Mouse (Mus musculus): Measurements from ENCODE around the gene Slc25a25. TPM values are rescaled to one million over a fixed set of nuclear protein-coding genes. Genes with fewer than 3 reads are reported as not detected.

Gene Slc25a25
- polyA plus RNA-seq, 1 experiment from 2014 or later = 55.0 TPM

DNA sequence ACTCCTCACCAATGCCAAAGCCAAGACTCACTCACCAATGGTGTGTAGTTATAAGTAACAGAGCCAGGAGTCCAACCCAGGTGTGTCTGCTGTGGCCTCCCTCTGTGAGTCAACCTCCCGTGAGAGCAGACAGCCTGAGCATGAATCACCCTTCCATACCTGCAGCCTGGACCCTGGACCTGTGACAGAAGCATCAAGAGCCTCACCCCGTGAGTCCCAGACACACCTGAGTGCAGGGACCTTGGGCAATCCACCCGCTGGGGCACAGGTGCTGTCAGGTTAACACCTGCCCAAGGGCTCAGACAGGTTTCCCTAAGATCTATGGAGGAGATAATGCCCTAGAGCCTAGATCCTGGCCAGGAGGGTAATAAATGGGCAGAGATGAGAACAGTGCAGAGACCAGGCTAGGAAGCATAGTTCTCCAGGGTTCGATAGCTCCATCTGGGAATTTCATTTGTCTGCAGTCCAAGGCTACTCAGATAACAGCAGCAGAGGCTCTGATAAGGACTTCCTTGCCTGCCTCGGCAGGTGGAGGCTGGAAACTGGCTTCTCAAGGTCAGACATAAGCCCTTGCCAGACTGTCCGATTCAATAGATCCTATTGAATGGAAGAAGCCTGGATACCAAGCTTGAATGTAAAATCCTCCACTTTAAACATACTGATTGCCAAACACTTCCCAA, 19.9 kb upstream of the Slc25a25 start:
- Histone ChIP-seq H3K4me2 (ENCODE audit: low read length) (no peak overlapping the region), H3K4me1 (ENCODE audit: control insufficient read depth, insufficient read depth, low read depth, low read length) (no peaks in the 10 kb centered on the region), H3K9me3 (ENCODE audit: control insufficient read depth, low read length) (no peaks in the 10 kb centered on the region), H3K27ac (ENCODE audit: low read depth, low read length) (no peak overlapping the region), H3K9ac (ENCODE audit: low read depth, low read length) (no peak overlapping the region), H3K27me3 (replicated peaks; ENCODE audit: control insufficient read depth, insufficient read depth, low read length) (no peaks in the 10 kb centered on the region), H3K4me3 (ENCODE audit: low read length) (no peak overlapping the region), H3K36me3 (ENCODE audit: control insufficient read depth, insufficient read depth, low read length) (no peaks in the 10 kb centered on the region)
- 88% methylated on average over 6 of the region's 6 CpGs for WGBS
- no peak for ATAC-seq

DNA sequence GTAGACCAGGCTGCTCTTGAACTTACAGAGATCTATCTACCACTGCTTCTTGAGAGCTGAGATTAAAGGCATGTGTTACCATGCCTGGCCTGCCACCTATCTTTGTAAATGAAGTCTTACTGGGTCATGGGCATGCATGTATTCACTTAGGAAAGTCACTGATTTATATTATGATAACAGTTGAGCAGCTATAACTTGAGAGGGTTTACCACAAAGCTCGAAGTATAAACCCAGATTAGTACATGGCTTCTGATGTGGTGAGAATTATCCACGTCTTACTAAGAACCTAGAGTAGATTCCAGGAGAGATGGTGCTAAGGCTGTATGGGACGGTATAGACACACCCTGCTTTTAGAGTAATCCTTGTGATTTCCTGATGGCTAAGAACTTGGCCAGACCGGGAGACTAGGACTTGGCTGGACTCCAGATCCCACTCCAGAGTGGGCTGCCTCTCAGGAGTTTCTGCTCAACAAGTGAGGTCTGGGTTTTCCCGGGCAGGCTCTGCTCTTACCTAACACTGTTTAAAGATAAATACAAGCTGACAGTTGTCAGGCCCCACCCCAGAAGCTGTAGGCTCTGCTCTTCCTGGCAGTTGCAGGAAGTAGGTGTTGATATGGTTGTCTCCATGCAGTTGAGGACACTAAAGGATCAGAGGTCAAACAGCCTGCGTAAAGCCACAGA, 13.1 kb upstream of the Slc25a25 start:
- no peak overlapping the region for H3K27ac ChIP-seq (ENCODE audit: low read depth, low read length)
- H3K27me3 ChIP-seq (replicated peaks; ENCODE audit: control insufficient read depth, insufficient read depth, low read length) = no peaks in the 10 kb centered on the region
- H3K36me3 ChIP-seq (ENCODE audit: control insufficient read depth, insufficient read depth, low read length) = no peaks in the 10 kb centered on the region
- H3K9ac ChIP-seq (ENCODE audit: low read depth, low read length) = no peak overlapping the region
- H3K4me1 ChIP-seq (ENCODE audit: control insufficient read depth, insufficient read depth, low read depth, low read length) = no peaks in the 10 kb centered on the region
- WGBS = 71% methylated on average over 6 of the region's 6 CpGs
- no peak overlapping the region for H3K4me2 ChIP-seq (ENCODE audit: low read length)
- H3K4me3 ChIP-seq (ENCODE audit: low read length) = no peak overlapping the region
- ATAC-seq = no peak
- no peaks in the 10 kb centered on the region for H3K9me3 ChIP-seq (ENCODE audit: control insufficient read depth, low read length)

DNA sequence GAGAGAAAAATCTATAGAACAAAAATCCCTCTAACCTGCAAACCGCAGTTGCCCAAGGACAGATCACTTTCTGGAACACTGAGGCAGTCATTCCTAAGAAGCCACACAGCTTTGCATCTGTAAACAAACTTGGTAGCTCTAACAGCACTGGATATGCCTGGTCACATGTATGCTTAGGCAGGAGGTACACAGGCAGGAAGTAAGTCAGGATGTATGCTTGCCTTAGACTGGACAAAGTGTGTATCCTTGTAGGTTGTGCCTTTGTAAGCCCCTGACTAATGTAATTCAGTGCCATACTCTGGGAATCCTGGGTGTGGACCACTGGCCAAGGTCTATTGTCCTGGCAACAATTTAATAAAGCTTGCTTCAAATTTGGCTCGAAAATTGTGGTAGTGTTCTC, 12.5 kb upstream of the Slc25a25 start:
- no peaks in the 10 kb centered on the region for H3K36me3 ChIP-seq (ENCODE audit: control insufficient read depth, insufficient read depth, low read length)
- H3K27ac ChIP-seq (ENCODE audit: low read depth, low read length) = no peak overlapping the region
- no peak overlapping the region for H3K9ac ChIP-seq (ENCODE audit: low read depth, low read length)
- WGBS = 73% methylated on average over 2 of the region's 2 CpGs
- H3K9me3 ChIP-seq (ENCODE audit: control insufficient read depth, low read length) = no peaks in the 10 kb centered on the region
- no peaks in the 10 kb centered on the region for H3K4me1 ChIP-seq (ENCODE audit: control insufficient read depth, insufficient read depth, low read depth, low read length)
- H3K27me3 ChIP-seq (replicated peaks; ENCODE audit: control insufficient read depth, insufficient read depth, low read length) = no peaks in the 10 kb centered on the region
- ATAC-seq = no peak
- H3K4me2 ChIP-seq (ENCODE audit: low read length) = no peak overlapping the region
- H3K4me3 ChIP-seq (ENCODE audit: low read length) = no peak overlapping the region

DNA sequence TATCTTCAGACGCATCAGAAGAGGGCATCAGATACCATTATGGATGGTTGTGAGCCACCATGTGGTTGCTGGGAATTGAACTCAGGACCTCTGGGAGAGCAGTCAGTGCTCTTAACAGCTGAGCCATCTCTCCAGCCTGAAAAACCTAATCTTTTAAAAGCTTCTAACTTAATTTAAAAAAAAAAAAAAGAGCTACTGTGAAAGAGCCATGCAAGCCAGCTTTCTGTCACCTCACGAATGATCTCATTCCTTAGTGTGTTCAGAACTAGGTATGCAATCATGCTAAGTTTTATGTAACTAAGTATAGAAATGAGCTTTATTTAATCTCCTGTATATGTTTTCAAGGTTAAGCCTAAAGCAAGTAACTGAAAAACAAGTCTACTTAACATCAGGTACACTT, 8.4 kb upstream of the Slc25a25 start:
- ATAC-seq = no peak
- Histone ChIP-seq H3K4me3 (ENCODE audit: low read length) (no peak overlapping the region), H3K27ac (ENCODE audit: low read depth, low read length) (no peak overlapping the region), H3K27me3 (replicated peaks; ENCODE audit: control insufficient read depth, insufficient read depth, low read length) (no peaks in the 10 kb centered on the region), H3K36me3 (ENCODE audit: control insufficient read depth, insufficient read depth, low read length) (no peaks in the 10 kb centered on the region), H3K9ac (ENCODE audit: low read depth, low read length) (no peak overlapping the region), H3K9me3 (ENCODE audit: control insufficient read depth, low read length) (no peaks in the 10 kb centered on the region), H3K4me1 (ENCODE audit: control insufficient read depth, insufficient read depth, low read depth, low read length) (no peaks in the 10 kb centered on the region), H3K4me2 (ENCODE audit: low read length) (no peak overlapping the region)
- WGBS = 90% methylated on average over 2 of the region's 2 CpGs

DNA sequence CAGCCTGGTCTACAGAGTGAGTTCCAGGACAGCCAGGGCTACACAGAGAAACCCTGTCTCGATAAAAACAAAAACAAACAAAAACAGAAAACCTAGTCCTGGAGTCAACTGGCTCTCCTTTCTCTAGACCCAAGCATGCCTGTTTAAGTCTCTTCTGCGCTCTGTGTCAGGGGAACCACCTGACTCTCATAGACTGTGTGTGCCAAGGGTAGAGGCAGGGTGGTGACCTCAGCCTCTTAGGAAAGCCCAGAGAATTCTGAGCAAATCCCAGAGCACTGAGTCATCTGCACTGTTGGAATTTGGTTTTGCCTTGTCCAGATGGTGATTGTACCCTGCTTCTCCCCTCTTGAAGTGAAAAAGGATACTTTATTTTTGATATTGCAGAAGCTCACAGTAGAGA, 7.1 kb upstream of the Slc25a25 start:
- Histone ChIP-seq H3K9me3 (ENCODE audit: control insufficient read depth, low read length) (no peaks in the 10 kb centered on the region), H3K4me2 (ENCODE audit: low read length) (no peak overlapping the region), H3K9ac (ENCODE audit: low read depth, low read length) (no peak overlapping the region), H3K36me3 (ENCODE audit: control insufficient read depth, insufficient read depth, low read length) (no peaks in the 10 kb centered on the region), H3K4me3 (ENCODE audit: low read length) (no peak overlapping the region), H3K27ac (ENCODE audit: low read depth, low read length) (no peak overlapping the region), H3K27me3 (replicated peaks; ENCODE audit: control insufficient read depth, insufficient read depth, low read length) (no peaks in the 10 kb centered on the region), H3K4me1 (ENCODE audit: control insufficient read depth, insufficient read depth, low read depth, low read length) (0 out of 2 replicates have a peak, but pooled peaks cover 2% of the 10 kb centered on the region)
- ATAC-seq = no peak
- 78% methylated on average over 2 of the region's 2 CpGs for WGBS

DNA sequence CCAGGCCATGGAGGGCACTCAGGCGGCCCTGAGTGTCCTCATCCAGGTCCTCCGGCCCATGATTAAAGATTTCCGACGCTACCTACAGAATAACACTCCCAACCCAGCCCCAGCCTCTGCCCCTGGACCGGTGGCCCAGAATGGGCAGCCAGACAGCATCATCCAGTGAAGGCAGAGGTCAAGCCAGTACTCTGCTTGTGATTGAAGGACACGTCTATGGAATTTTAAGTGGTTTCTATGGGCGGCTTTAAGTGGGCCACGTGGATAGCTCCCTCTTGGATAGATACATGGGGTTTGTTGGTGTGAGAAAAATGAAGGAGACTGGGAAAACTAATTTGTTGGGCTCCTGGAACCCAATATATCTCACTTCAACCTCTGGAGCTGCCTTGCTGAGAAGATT, 3.9 kb upstream of the Slc25a25 start:
- Histone ChIP-seq H3K36me3 (ENCODE audit: control insufficient read depth, insufficient read depth, low read length) (no peaks in the 10 kb centered on the region), H3K4me3 (ENCODE audit: low read length) (no peak overlapping the region), H3K4me2 (ENCODE audit: low read length) (no peak overlapping the region), H3K9ac (ENCODE audit: low read depth, low read length) (no peak overlapping the region), H3K27ac (ENCODE audit: low read depth, low read length) (no peak overlapping the region), H3K4me1 (ENCODE audit: control insufficient read depth, insufficient read depth, low read depth, low read length) (peaks cover 18% of the 10 kb centered on the region), H3K27me3 (replicated peaks; ENCODE audit: control insufficient read depth, insufficient read depth, low read length) (no peaks in the 10 kb centered on the region), H3K9me3 (ENCODE audit: control insufficient read depth, low read length) (no peaks in the 10 kb centered on the region)
- 90% methylated on average over 8 of the region's 8 CpGs for WGBS
- no peak for ATAC-seq

DNA sequence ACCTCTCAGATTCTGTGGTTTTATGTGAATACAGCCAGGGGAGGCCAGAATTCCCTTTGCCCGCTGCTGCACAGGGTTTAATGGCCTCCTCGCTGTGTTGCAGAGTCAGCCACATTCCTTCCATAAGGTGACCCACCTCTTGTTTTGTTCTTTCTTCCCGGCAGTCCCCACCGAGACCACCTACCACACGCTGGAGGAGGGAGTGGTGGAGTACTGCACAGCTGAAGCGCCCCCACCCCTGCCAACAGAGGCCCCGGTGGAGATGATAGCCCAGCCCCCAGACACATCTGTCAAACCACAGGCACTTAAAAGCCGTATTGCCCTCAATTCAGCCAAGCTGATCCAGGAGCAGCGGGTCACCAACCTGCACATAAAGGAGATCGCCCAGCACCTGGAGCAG, 3.4 kb upstream of the Slc25a25 start:
- Histone ChIP-seq H3K36me3 (ENCODE audit: control insufficient read depth, insufficient read depth, low read length) (no peaks in the 10 kb centered on the region), H3K27me3 (replicated peaks; ENCODE audit: control insufficient read depth, insufficient read depth, low read length) (no peaks in the 10 kb centered on the region), H3K4me2 (ENCODE audit: low read length) (no peak overlapping the region), H3K27ac (ENCODE audit: low read depth, low read length) (no peak overlapping the region), H3K9ac (ENCODE audit: low read depth, low read length) (no peak overlapping the region), H3K4me3 (ENCODE audit: low read length) (no peak overlapping the region), H3K4me1 (ENCODE audit: control insufficient read depth, insufficient read depth, low read depth, low read length) (peaks cover 23% of the 10 kb centered on the region), H3K9me3 (ENCODE audit: control insufficient read depth, low read length) (no peaks in the 10 kb centered on the region)
- 84% methylated on average over 10 of the region's 10 CpGs for WGBS
- no peak for ATAC-seq

DNA sequence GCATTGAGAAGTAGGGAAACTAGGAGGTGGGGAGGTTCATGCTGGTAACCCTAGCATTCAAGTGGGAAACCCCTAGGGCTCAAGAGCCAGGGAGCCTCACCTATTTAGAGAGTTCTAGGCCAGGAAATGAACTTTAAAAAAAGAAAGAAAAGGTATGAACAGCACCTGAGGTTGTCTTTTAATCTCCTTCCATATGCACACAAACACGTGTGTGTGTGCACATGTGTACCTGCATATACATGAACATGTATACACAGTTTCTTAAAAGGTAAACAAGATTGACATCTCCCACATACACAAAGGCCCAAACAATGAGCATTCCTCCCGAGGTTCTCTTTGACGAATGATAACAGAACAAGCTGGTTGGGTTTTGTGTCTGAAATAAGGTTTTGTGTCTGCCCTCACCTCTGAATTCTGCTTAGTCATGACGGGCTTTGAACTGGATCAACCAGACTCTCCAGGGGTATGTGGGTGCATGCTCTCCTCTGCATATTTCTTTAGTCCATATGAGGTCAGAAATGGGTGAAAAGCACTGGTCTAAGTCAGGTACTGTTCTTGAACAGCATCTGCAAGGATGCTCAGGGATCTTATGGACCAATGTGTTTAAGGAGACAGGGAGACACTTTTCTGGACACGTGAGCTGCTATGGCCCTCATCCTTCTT, 2.5 kb upstream of the Slc25a25 start:
- no peaks in the 10 kb centered on the region for H3K27me3 ChIP-seq (replicated peaks; ENCODE audit: control insufficient read depth, insufficient read depth, low read length)
- H3K9me3 ChIP-seq (ENCODE audit: control insufficient read depth, low read length) = no peaks in the 10 kb centered on the region
- H3K4me1 ChIP-seq (ENCODE audit: control insufficient read depth, insufficient read depth, low read depth, low read length) = peaks cover 24% of the 10 kb centered on the region
- H3K4me2 ChIP-seq (ENCODE audit: low read length) = peak overlapping the region; percentile 5; the same call in 1 of the 2 replicates
- H3K27ac ChIP-seq (ENCODE audit: low read depth, low read length) = no peak overlapping the region
- no peak overlapping the region for H3K9ac ChIP-seq (ENCODE audit: low read depth, low read length)
- no peak for ATAC-seq
- 87% methylated on average over 5 of the region's 5 CpGs for WGBS
- no peak overlapping the region for H3K4me3 ChIP-seq (ENCODE audit: low read length)
- H3K36me3 ChIP-seq (ENCODE audit: control insufficient read depth, insufficient read depth, low read length) = no peaks in the 10 kb centered on the region

DNA sequence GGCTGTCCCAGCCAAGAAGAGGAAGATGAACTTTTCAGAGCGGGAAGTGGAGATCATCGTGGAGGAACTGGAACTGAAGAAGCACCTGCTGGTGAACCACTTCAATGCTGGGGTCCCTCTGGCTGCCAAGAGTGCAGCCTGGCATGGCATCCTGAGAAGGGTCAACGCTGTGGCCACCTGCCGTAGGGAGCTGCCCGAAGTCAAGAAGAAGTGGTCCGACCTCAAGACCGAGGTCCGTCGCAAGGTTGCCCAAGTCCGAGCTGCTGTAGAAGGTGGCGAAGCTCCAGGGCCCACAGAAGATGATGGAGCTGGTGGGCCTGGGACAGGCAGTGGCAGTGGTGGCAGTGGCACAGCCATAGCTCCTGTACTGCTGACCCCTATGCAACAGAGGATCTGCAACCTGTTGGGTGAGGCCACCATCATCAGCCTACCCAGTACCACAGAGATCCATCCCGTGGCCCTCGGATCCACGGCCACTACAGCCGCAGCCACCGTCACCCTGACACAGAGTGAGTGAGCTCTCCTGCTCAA, 1.3 kb upstream of the Slc25a25 start:
- no peak for ATAC-seq

More for the DNA sequence above, 1.3 kb upstream of the Slc25a25 start:
- Histone ChIP-seq H3K9ac (ENCODE audit: low read depth, low read length) (0 out of 2 replicates have a peak overlapping the region, but pooled peaks have one; percentile 45), H3K4me2 (ENCODE audit: low read length) (peak overlapping the region; percentile 60), H3K36me3 (ENCODE audit: control insufficient read depth, insufficient read depth, low read length) (no peaks in the 10 kb centered on the region), H3K27me3 (replicated peaks; ENCODE audit: control insufficient read depth, insufficient read depth, low read length) (no peaks in the 10 kb centered on the region), H3K4me3 (ENCODE audit: low read length) (peak overlapping the region; percentile 88), H3K9me3 (ENCODE audit: control insufficient read depth, low read length) (no peaks in the 10 kb centered on the region), H3K27ac (ENCODE audit: low read depth, low read length) (peak overlapping the region; percentile 70), H3K4me1 (ENCODE audit: control insufficient read depth, insufficient read depth, low read depth, low read length) (peaks cover 24% of the 10 kb centered on the region)
- 95% methylated on average over 15 of the region's 16 CpGs for WGBS

All from hindbrain, embryonic 16.5 days (tissue).